Mouse (Mus musculus) midbrain, embryonic 13.5 days (tissue): ENCODE results near the gene Dusp16. TPM values are rescaled to one million over a fixed set of nuclear protein-coding genes. Genes with fewer than 3 reads are reported as not detected.
A peak's percentile ranks its signal among the peaks of the same experiment; 100 is the strongest.

Source experiments
- ATAC-seq: fragments of 200-750 bp; cut with Nextera tagmentation; 2 replicates; pipeline ENCODE4 v1.8.0; 2017; ENCODE audit warnings: mild to moderate bottlenecking, moderate TSS enrichment, moderate library complexity
- H3K27ac ChIP-seq: fragments of 300-500 bp; sonication (generic); 2 replicates; pipeline ENCODE4 v1.5.1; 2015; ENCODE audit warnings: inconsistent platforms, mild to moderate bottlenecking, moderate library complexity
- H3K27me3 ChIP-seq: fragments of 300-500 bp; sonication (generic); 2 replicates; pipeline ENCODE4 v1.6.1; 2015; ENCODE audit warnings: mild to moderate bottlenecking, inconsistent platforms
- H3K36me3 ChIP-seq: fragments of 300-500 bp; sonication (generic); 2 replicates; pipeline ENCODE4 v1.6.1; 2015; ENCODE audit warnings: mild to moderate bottlenecking, inconsistent platforms
- H3K4me1 ChIP-seq: fragments of 300-500 bp; sonication (generic); replicated peaks from 2 replicates; pipeline ENCODE4 v1.6.1; 2015; ENCODE audit warnings: inconsistent platforms
- H3K4me2 ChIP-seq: fragments of 300-500 bp; sonication (generic); replicated peaks from 2 replicates; pipeline ENCODE4 v1.6.1; 2015; ENCODE audit warnings: moderate library complexity, mild to moderate bottlenecking, inconsistent platforms
- H3K4me3 ChIP-seq: fragments of 300-500 bp; sonication (generic); replicated peaks from 2 replicates; pipeline ENCODE4 v1.5.1; 2015; ENCODE audit warnings: mild to moderate bottlenecking, inconsistent platforms
- H3K9ac ChIP-seq: fragments of 300-500 bp; sonication (generic); replicated peaks from 2 replicates; pipeline ENCODE4 v1.6.1; 2015; ENCODE audit warnings: mild to moderate bottlenecking, inconsistent platforms
- H3K9me3 ChIP-seq: fragments of 300-500 bp; sonication (generic); 2 replicates; pipeline ENCODE4 v1.6.1; 2016; ENCODE audit warnings: mild to moderate bottlenecking, inconsistent platforms
- WGBS: fragments of 180-500 bp; shearing (Covaris S2); methylation state at CpG from one replicate; pipeline ENCODE4 v1.1.7; 2015; 5-methylcytosine and 5-hydroxymethylcytosine counted together
- polyA plus RNA-seq: library from polyadenylated mRNA; unstranded; fragments of >200 nt; fragmentation: Nextera tagmentation; extraction: Ambion mirVana; gene quantifications from 2 replicates; pipeline ENCODE4 v1.2.1, GENCODE M21; 2015

Gene Dusp16
- polyA plus RNA-seq, 1 experiment from 2014 or later: 7.7 TPM

- Histone ChIP-seq H3K9me3 (no peaks in the 10 kb centered on the region), H3K9ac (no peak overlapping the region), H3K36me3 (no peaks in the 10 kb centered on the region), H3K27ac (no peak overlapping the region), H3K4me3 (no peak overlapping the region), H3K4me1 (no peaks in the 10 kb centered on the region), H3K27me3 (no peaks in the 10 kb centered on the region), H3K4me2 (no peak overlapping the region)
- WGBS: 90% methylated on average over 11 of the region's 11 CpGs
- ATAC-seq: no peak
Observed at GRCm38 (mm10) chr6:134807794-134808193, 15.4 kb upstream of the Dusp16 start.

GRCm38 (mm10) chr6:134807091-134807490 is 14.7 kb upstream of the Dusp16 start:
- Histone ChIP-seq H3K9ac (no peak overlapping the region), H3K4me3 (no peak overlapping the region), H3K27me3 (no peaks in the 10 kb centered on the region), H3K9me3 (no peaks in the 10 kb centered on the region), H3K27ac (no peak overlapping the region), H3K4me2 (no peak overlapping the region), H3K36me3 (no peaks in the 10 kb centered on the region), H3K4me1 (no peaks in the 10 kb centered on the region)
- ATAC-seq: no peak
- WGBS: 85% methylated on average over 1 of the region's 2 CpGs

GRCm38 (mm10) chr6:134806130-134806529 is 13.7 kb upstream of the Dusp16 start:
- no peak overlapping the region for H3K9ac ChIP-seq
- no peak overlapping the region for H3K27ac ChIP-seq
- no peak overlapping the region for H3K4me2 ChIP-seq
- ATAC-seq: no peak
- H3K36me3 ChIP-seq: no peaks in the 10 kb centered on the region
- no peaks in the 10 kb centered on the region for H3K4me1 ChIP-seq
- H3K4me3 ChIP-seq: no peak overlapping the region
- H3K9me3 ChIP-seq: no peaks in the 10 kb centered on the region
- no peaks in the 10 kb centered on the region for H3K27me3 ChIP-seq
- 93% methylated on average over 6 of the region's 6 CpGs for WGBS

GRCm38 (mm10) chr6:134804736-134805277 is 12.4 kb upstream of the Dusp16 start:
- WGBS: 74% methylated on average over 5 of the region's 5 CpGs

GRCm38 (mm10) chr6:134802641-134803043 is 10.2 kb upstream of the Dusp16 start:
- Histone ChIP-seq H3K4me3 (no peak overlapping the region), H3K27ac (no peak overlapping the region), H3K4me1 (no peaks in the 10 kb centered on the region), H3K4me2 (no peak overlapping the region), H3K27me3 (no peaks in the 10 kb centered on the region), H3K9ac (no peak overlapping the region), H3K36me3 (no peaks in the 10 kb centered on the region), H3K9me3 (no peaks in the 10 kb centered on the region)
- ATAC-seq: no peak
- 82% methylated on average over 9 of the region's 9 CpGs for WGBS

More at GRCm38 (mm10) chr6:134804736-134805277, 12.4 kb upstream of the Dusp16 start:
- Histone ChIP-seq H3K4me1 (no peaks in the 10 kb centered on the region), H3K4me3 (no peak overlapping the region), H3K9me3 (no peaks in the 10 kb centered on the region), H3K27me3 (no peaks in the 10 kb centered on the region), H3K36me3 (no peaks in the 10 kb centered on the region), H3K9ac (no peak overlapping the region), H3K27ac (no peak overlapping the region), H3K4me2 (no peak overlapping the region)
- no peak for ATAC-seq

GRCm38 (mm10) chr6:134801483-134801882 is 9.1 kb upstream of the Dusp16 start:
- ATAC-seq: no peak
- no peak overlapping the region for H3K4me2 ChIP-seq
- 80% methylated on average over 1 of the region's 1 CpGs for WGBS

GRCm38 (mm10) chr6:134796297-134796696 is 3.9 kb upstream of the Dusp16 start:
- no peak overlapping the region for H3K27ac ChIP-seq
- H3K9me3 ChIP-seq: no peaks in the 10 kb centered on the region
- peaks cover 14% of the 10 kb centered on the region; the same call in 1 of the 2 replicates for H3K4me1 ChIP-seq
- H3K27me3 ChIP-seq: peaks cover 9% of the 10 kb centered on the region
- no peak for ATAC-seq
- H3K36me3 ChIP-seq: no peaks in the 10 kb centered on the region
- 90% methylated on average over 10 of the region's 10 CpGs for WGBS
- no peak overlapping the region for H3K9ac ChIP-seq
- no peak overlapping the region for H3K4me2 ChIP-seq
- H3K4me3 ChIP-seq: no peak overlapping the region

More at GRCm38 (mm10) chr6:134801483-134801882, 9.1 kb upstream of the Dusp16 start:
- Histone ChIP-seq H3K4me3 (no peak overlapping the region), H3K9me3 (no peaks in the 10 kb centered on the region), H3K27me3 (no peaks in the 10 kb centered on the region), H3K9ac (no peak overlapping the region), H3K4me1 (no peaks in the 10 kb centered on the region), H3K36me3 (no peaks in the 10 kb centered on the region), H3K27ac (no peak overlapping the region)

- Histone ChIP-seq H3K9me3 (no peaks in the 10 kb centered on the region), H3K4me1 (peaks cover 24% of the 10 kb centered on the region), H3K4me2 (peak overlapping the region; percentile 44), H3K4me3 (peak overlapping the region; percentile 24), H3K9ac (no peak overlapping the region; the same call in 1 of the 2 replicates), H3K27me3 (peaks cover 9% of the 10 kb centered on the region), H3K27ac (no peak overlapping the region), H3K36me3 (no peaks in the 10 kb centered on the region)
- 14% methylated on average over 21 of the region's 21 CpGs for WGBS
- ATAC-seq: no peak
Observed at GRCm38 (mm10) chr6:134793911-134794520, 1.6 kb upstream of the Dusp16 start.

GRCm38 (mm10) chr6:134793046-134793806 is 801 bp upstream of the Dusp16 start:
- H3K27me3 ChIP-seq: peaks cover 9% of the 10 kb centered on the region
- no peak overlapping the region for H3K27ac ChIP-seq
- WGBS: 39% methylated on average over 21 of the region's 21 CpGs

GRCm38 (mm10) chr6:134791251-134792118 is 940 bp downstream of the Dusp16 start:
- H3K4me3 ChIP-seq: peak overlapping the region; percentile 73
- no peak for ATAC-seq
- H3K36me3 ChIP-seq: no peaks in the 10 kb centered on the region
- under 1% methylated on average over 45 of the region's 46 CpGs for WGBS
- peak overlapping the region; percentile 74 for H3K27ac ChIP-seq
- H3K27me3 ChIP-seq: peaks cover 9% of the 10 kb centered on the region
- peaks cover 24% of the 10 kb centered on the region for H3K4me1 ChIP-seq
- H3K9me3 ChIP-seq: no peaks in the 10 kb centered on the region
- peak overlapping the region; percentile 79 for H3K9ac ChIP-seq
- H3K4me2 ChIP-seq: peak overlapping the region; percentile 78

More at GRCm38 (mm10) chr6:134793046-134793806, 801 bp upstream of the Dusp16 start:
- Histone ChIP-seq H3K9ac (peak overlapping the region; percentile 67), H3K4me2 (peak overlapping the region; percentile 78), H3K4me3 (peak overlapping the region; percentile 73), H3K4me1 (peaks cover 24% of the 10 kb centered on the region), H3K36me3 (no peaks in the 10 kb centered on the region), H3K9me3 (no peaks in the 10 kb centered on the region)
- peak; percentile 22; the same call in 1 of the 2 replicates for ATAC-seq

GRCm38 (mm10) chr6:134789100-134789499 is 3.3 kb downstream of the Dusp16 start:
- 48% methylated on average over 6 of the region's 6 CpGs for WGBS
- Histone ChIP-seq H3K9ac (no peak overlapping the region), H3K9me3 (no peaks in the 10 kb centered on the region), H3K4me3 (no peak overlapping the region), H3K4me1 (peaks cover 23% of the 10 kb centered on the region), H3K4me2 (no peak overlapping the region), H3K27me3 (peaks cover 9% of the 10 kb centered on the region), H3K36me3 (no peaks in the 10 kb centered on the region), H3K27ac (no peak overlapping the region)
- no peak for ATAC-seq
